Comparison of ENCODE assay signal across 10 mouse cellular contexts in genomic region chr17:70988337-70988767, GRCm38 (mm10). TPM values are rescaled to one million over a fixed set of nuclear protein-coding genes. Genes with fewer than 3 reads are reported as not detected.
DNase-seq lines count a peak whose midpoint lies in the region; ATAC-seq and TF ChIP-seq lines count a peak whose summit lies in the region.
"Had no signal": no experiment of that assay in that cellular context is flagged by ENCODE, and none has a peak within 500 bp of the region (broad histone marks: within the 10 kb centered on the region; RNA-seq: fewer than 3 reads in every experiment).

No protein-coding gene starts in this region.

- no peak overlapping the region for H3K27ac ChIP-seq in liver, embryonic 13.5 days
- H3K27ac ChIP-seq in liver, embryonic 12.5 days, result no peak overlapping the region
- H3K27ac ChIP-seq in hindbrain, embryonic 12.5 days, result no peak overlapping the region
- H3K27ac ChIP-seq in intestine, postnatal 0 days (ENCODE audit: low read depth, low read length), result peak overlapping the region; percentile 76
- no peak overlapping the region for H3K27ac ChIP-seq in midbrain, embryonic 16.5 days (ENCODE audit: low read length)

- 0 out of 2 replicates have a peak overlapping the region, but pooled peaks have one; percentile 8 for H3K9ac ChIP-seq in liver, embryonic 13.5 days
- no peak overlapping the region for H3K9ac ChIP-seq in liver, embryonic 12.5 days
- H3K9ac ChIP-seq in hindbrain, embryonic 12.5 days, result no peak overlapping the region
- peak overlapping the region; percentile 26; the same call in 1 of the 2 replicates for H3K9ac ChIP-seq in intestine, postnatal 0 days (ENCODE audit: low read depth, low read length)
- H3K9ac ChIP-seq in midbrain, embryonic 16.5 days (ENCODE audit: low read depth, low read length), result no peak overlapping the region

- 0 out of 2 replicates have a peak overlapping the region, but pooled peaks have one; percentile 7 for H3K4me3 ChIP-seq in liver, embryonic 13.5 days (replicated peaks)
- H3K4me3 ChIP-seq in liver, embryonic 12.5 days, result no peak overlapping the region
- no peak overlapping the region for H3K4me3 ChIP-seq in hindbrain, embryonic 12.5 days
- peak overlapping the region; percentile 92 for H3K4me3 ChIP-seq in intestine, postnatal 0 days (ENCODE audit: low read depth, low read length)
- no peak overlapping the region for H3K4me3 ChIP-seq in midbrain, embryonic 16.5 days (ENCODE audit: low read depth, low read length)

- no peaks in the 10 kb centered on the region for H3K27me3 ChIP-seq in liver, embryonic 13.5 days
- H3K27me3 ChIP-seq in liver, embryonic 12.5 days (replicated peaks), result no peaks in the 10 kb centered on the region
- H3K27me3 ChIP-seq in hindbrain, embryonic 12.5 days, result no peaks in the 10 kb centered on the region
- no peaks in the 10 kb centered on the region for H3K27me3 ChIP-seq in intestine, postnatal 0 days (replicated peaks; ENCODE audit: control insufficient read depth, insufficient read depth, low read length)
- H3K27me3 ChIP-seq in midbrain, embryonic 16.5 days (ENCODE audit: control insufficient read depth, insufficient read depth, low read depth, low read length), result no peaks in the 10 kb centered on the region

- intact Hi-C loops in gastrocnemius, postnatal 36 days (cut with DNase I), result no loop called here

- WGBS in liver, embryonic 13.5 days (ENCODE audit: insufficient replicate concordance), result 82% methylated on average over 12 of the region's 12 CpGs
- 83% methylated on average over 12 of the region's 12 CpGs for WGBS in liver, embryonic 12.5 days (ENCODE audit: insufficient replicate concordance)
- WGBS in hindbrain, embryonic 12.5 days, result 89% methylated on average over 12 of the region's 12 CpGs
- WGBS in intestine, postnatal 0 days, result 53% methylated on average over 12 of the region's 12 CpGs
- 85% methylated on average over 12 of the region's 12 CpGs for WGBS in midbrain, embryonic 16.5 days

- peaks cover 29% of the 10 kb centered on the region for H3K36me3 ChIP-seq in liver, embryonic 13.5 days
- H3K36me3 ChIP-seq in liver, embryonic 12.5 days, result peaks cover 45% of the 10 kb centered on the region
- H3K36me3 ChIP-seq in hindbrain, embryonic 12.5 days, result peaks cover 16% of the 10 kb centered on the region; the same call in 1 of the 2 replicates
- peaks cover 19% of the 10 kb centered on the region; the same call in 1 of the 2 replicates for H3K36me3 ChIP-seq in intestine, postnatal 0 days (ENCODE audit: control insufficient read depth, insufficient read depth)
- H3K36me3 ChIP-seq in midbrain, embryonic 16.5 days (ENCODE audit: control insufficient read depth, insufficient read depth, low read length), result peaks cover 4% of the 10 kb centered on the region; the same call in 1 of the 2 replicates

- no peak for ATAC-seq in liver, embryonic 13.5 days (ENCODE audit: low read depth)
- ATAC-seq in liver, embryonic 12.5 days, result no peak
- no peak for ATAC-seq in hindbrain, embryonic 12.5 days (ENCODE audit: low FRiP score)
- peak; percentile 66 for ATAC-seq in intestine, postnatal 0 days
- no peak for ATAC-seq in midbrain, embryonic 16.5 days
- ATAC-seq in monocyte, adult 5-6 weeks (replicated peaks; ENCODE audit: insufficient number of reproducible peaks, low FRiP score, low TSS enrichment, poor library complexity, severe bottlenecking), result no peak
- ATAC-seq: CD4-positive, CD25-positive, alpha-beta regulatory T cell, adult 4 months had no signal

- peaks cover 60% of the 10 kb centered on the region for H3K4me1 ChIP-seq in liver, embryonic 13.5 days (replicated peaks)
- peaks cover 51% of the 10 kb centered on the region for H3K4me1 ChIP-seq in liver, embryonic 12.5 days
- H3K4me1 ChIP-seq in hindbrain, embryonic 12.5 days, result peaks cover 24% of the 10 kb centered on the region
- H3K4me1 ChIP-seq in intestine, postnatal 0 days (replicated peaks; ENCODE audit: control insufficient read depth, insufficient read depth, low read length), result peaks cover 8% of the 10 kb centered on the region; the same call in 1 of the 2 replicates
- peaks cover 23% of the 10 kb centered on the region for H3K4me1 ChIP-seq in midbrain, embryonic 16.5 days (ENCODE audit: control insufficient read depth, insufficient read depth, low read length)

- no peak for TF ChIP-seq CTCF in intestine, postnatal 0 days (IDR thresholded peaks at IDR 0.05; ENCODE audit: low read depth)

- DNase-seq in liver, embryonic 13.5 days, result no peak
- DNase-seq in cerebellum, postnatal 14 days, result no peak
- no peak for DNase-seq in gastrocnemius, postnatal 36 days
- DNase-seq: heart, postnatal 4 days had no signal

- no peak overlapping the region; the same call in 1 of the 2 replicates for H3K4me2 ChIP-seq in liver, embryonic 13.5 days
- H3K4me2 ChIP-seq in liver, embryonic 12.5 days, result no peak overlapping the region
- H3K4me2 ChIP-seq in hindbrain, embryonic 12.5 days (replicated peaks), result peak overlapping the region; percentile 69
- peak overlapping the region; percentile 77 for H3K4me2 ChIP-seq in intestine, postnatal 0 days (replicated peaks; ENCODE audit: low read depth)
- H3K4me2 ChIP-seq in midbrain, embryonic 16.5 days (ENCODE audit: low read length), result peak overlapping the region; percentile 8; the same call in 1 of the 2 replicates

- H3K9me3 ChIP-seq in liver, embryonic 13.5 days (replicated peaks), result no peaks in the 10 kb centered on the region
- H3K9me3 ChIP-seq in liver, embryonic 12.5 days (replicated peaks), result no peaks in the 10 kb centered on the region
- H3K9me3 ChIP-seq in hindbrain, embryonic 12.5 days (replicated peaks), result no peaks in the 10 kb centered on the region
- no peaks in the 10 kb centered on the region for H3K9me3 ChIP-seq in intestine, postnatal 0 days (ENCODE audit: control insufficient read depth)
- H3K9me3 ChIP-seq in midbrain, embryonic 16.5 days (replicated peaks; ENCODE audit: control insufficient read depth, low read length, poor library complexity, severe bottlenecking), result no peaks in the 10 kb centered on the region

RNA-seq across cellular contexts. Expression of gene Myom1, which starts 14.1 kb away (rescaled TPM):
- polyA plus RNA-seq in liver, embryonic 13.5 days (2015; fragmentation: Nextera tagmentation; extraction: Ambion mirVana), result 1.7 and 2.1 TPM in 2 replicates
- polyA plus RNA-seq in liver, embryonic 12.5 days (2016; fragmentation: Nextera tagmentation; extraction: Ambion mirVana), result 3.5 and 3.9 TPM in 2 replicates
- 1.9 and 5.0 TPM in 2 replicates for polyA plus RNA-seq in hindbrain, embryonic 12.5 days (2016; fragmentation: Nextera tagmentation; extraction: Ambion mirVana)
- polyA plus RNA-seq in intestine, postnatal 0 days (2015; fragmentation: Nextera tagmentation; extraction: Ambion mirVana), result 8.9 and 12.4 TPM in 2 replicates
- polyA plus RNA-seq in midbrain, embryonic 16.5 days (2015; fragmentation: Nextera tagmentation; extraction: Ambion mirVana), result 1.3 and 1.4 TPM in 2 replicates
- 3.4 to 10.7 TPM (median 5.0 TPM) in 3 replicates for total RNA-seq in monocyte, adult 5-6 weeks (2017)
- total RNA-seq in gastrocnemius, postnatal 36 days (2021), result 1,000 to 10,000 TPM; 1,200 to 1,249 TPM

RNA-seq across cellular contexts. Expression of gene Myl12a, which starts 14.3 kb away (rescaled TPM):
- 237 and 258 TPM in 2 replicates for polyA plus RNA-seq in liver, embryonic 13.5 days (2015; fragmentation: Nextera tagmentation; extraction: Ambion mirVana)
- polyA plus RNA-seq in liver, embryonic 12.5 days (2016; fragmentation: Nextera tagmentation; extraction: Ambion mirVana), result 292 TPM in 2 replicates
- 351 and 382 TPM in 2 replicates for polyA plus RNA-seq in hindbrain, embryonic 12.5 days (2016; fragmentation: Nextera tagmentation; extraction: Ambion mirVana)
- polyA plus RNA-seq in intestine, postnatal 0 days (2015; fragmentation: Nextera tagmentation; extraction: Ambion mirVana), result 396 and 417 TPM in 2 replicates
- polyA plus RNA-seq in midbrain, embryonic 16.5 days (2015; fragmentation: Nextera tagmentation; extraction: Ambion mirVana), result 82.2 and 92.0 TPM in 2 replicates
- total RNA-seq in monocyte, adult 5-6 weeks (2017), result 295 to 317 TPM (median 304 TPM) in 3 replicates
- total RNA-seq in gastrocnemius, postnatal 36 days (2021), result 100 to 1,000 TPM; 295 to 502 TPM

Comparison
In these comparisons a context has a peak if more than half of its experiments do, and no peak if none do; other contexts are left out.
1. H3K4me3 ChIP-seq: peak in liver, embryonic 13.5 days (single experiment) and intestine, postnatal 0 days (single experiment); none in liver, embryonic 12.5 days (single experiment), hindbrain, embryonic 12.5 days (single experiment) and midbrain, embryonic 16.5 days (single experiment).
2. H3K9ac ChIP-seq: peak in liver, embryonic 13.5 days (single experiment) and intestine, postnatal 0 days (single experiment); none in liver, embryonic 12.5 days (single experiment), hindbrain, embryonic 12.5 days (single experiment) and midbrain, embryonic 16.5 days (single experiment).
3. H3K4me2 ChIP-seq: peak in hindbrain, embryonic 12.5 days (single experiment), intestine, postnatal 0 days (single experiment) and midbrain, embryonic 16.5 days (single experiment); none in liver, embryonic 13.5 days (single experiment) and liver, embryonic 12.5 days (single experiment).